Mouse (Mus musculus): Measurements from ENCODE around the gene Slc38a4. TPM values are rescaled to one million over a fixed set of nuclear protein-coding genes. Genes with fewer than 3 reads are reported as not detected.

Slc38a4 gene
- polyA plus RNA-seq, 1 experiment from 2014 or later: 3.9 TPM

Other genes starting within 250 kb of the Slc38a4 start
- gene Pced1b, start 191.2 kb upstream of the Slc38a4 start, polyA plus RNA-seq (2014; fragmentation: Nextera tagmentation; extraction: Ambion mirVana): 4.7 and 5.7 TPM in 2 replicates
- gene Amigo2, start 191.3 kb upstream of the Slc38a4 start, polyA plus RNA-seq (2014; fragmentation: Nextera tagmentation; extraction: Ambion mirVana): 16.7 and 16.9 TPM in 2 replicates

Measured in midbrain, embryonic 14.5 days (tissue).